Mouse (Mus musculus) G1E (cell line): ENCODE measurements around the gene Fam131a.

Source experiments
- CTCF ChIP-seq: IDR thresholded peaks from 2 replicates; pipeline ENCODE4 v1.5.1; 2012; ENCODE audit warnings: low read depth, low read length, inconsistent platforms, mixed read lengths
- GATA1 ChIP-seq: IDR thresholded peaks from 2 replicates; pipeline ENCODE4 v1.6.1; 2012; ENCODE audit warnings: borderline replicate concordance, low read length, inconsistent platforms, mixed read lengths

DNA sequence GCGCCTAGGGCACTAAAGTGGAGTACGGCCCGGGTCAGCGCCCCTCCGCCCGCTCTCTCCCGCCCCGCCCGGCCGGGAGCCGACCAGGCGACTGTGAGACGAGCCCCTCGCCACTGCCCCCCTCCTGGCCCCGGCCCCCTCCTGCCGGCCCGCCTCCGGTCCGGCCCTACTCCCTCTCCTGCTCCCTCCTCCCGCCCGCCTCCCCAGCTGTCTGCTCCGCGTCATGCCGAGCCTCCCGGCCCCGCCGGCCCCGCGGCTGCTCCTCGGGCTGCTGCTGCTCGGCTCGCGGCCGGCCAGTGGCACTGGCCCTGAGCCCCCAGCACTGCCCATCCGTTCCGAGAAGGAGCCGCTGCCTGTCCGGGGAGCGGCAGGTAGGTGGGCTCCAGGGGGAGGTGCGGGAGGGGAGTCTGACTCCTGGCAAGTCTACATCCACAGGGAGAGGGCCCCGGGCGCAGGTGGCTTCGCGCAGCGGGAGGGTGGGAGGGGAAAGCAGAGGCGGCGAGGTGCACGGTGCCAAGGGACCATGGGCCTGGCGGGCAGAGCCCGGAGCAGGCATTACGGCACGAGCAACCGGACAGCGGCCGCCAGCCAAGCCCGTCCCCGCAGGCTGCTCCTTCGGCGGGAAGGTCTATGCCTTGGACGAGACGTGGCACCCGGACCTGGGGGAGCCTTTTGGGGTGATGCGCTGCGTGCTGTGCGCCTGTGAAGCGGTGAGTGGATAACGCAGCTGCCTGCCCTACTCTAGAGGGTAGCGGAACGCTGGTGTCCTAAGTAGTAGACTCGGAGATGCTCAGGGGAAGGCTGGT is 40.1 kb downstream of the Fam131a start, which contains the start of gene Chrd:
- TF ChIP-seq CTCF (no peak), GATA1 (no peak)
